In the genomic region with DNA sequence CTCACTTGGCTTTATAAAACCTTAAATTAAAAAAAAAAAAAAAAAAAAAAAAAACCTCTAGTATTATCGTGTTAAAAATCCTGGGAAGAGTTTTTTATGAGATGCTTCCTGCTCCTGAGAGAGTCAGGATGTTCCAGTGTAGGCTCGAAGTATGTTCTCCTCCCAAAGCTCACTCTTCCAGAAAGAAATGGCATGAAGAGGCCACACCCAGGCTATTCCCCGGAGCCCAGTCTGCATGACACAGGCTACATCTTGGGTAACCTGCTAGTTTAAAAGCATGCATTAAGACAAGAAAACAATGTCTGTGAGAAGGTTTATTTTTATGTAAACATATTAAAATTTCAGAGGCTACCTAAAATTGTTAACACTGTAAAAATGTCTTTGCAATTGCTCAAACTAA, we compare ENCODE assay signal across 31 mouse cellular contexts. TPM values are rescaled to one million over a fixed set of nuclear protein-coding genes. Genes with fewer than 3 reads are reported as not detected.
DNase-seq lines count a peak whose midpoint lies in the region; ATAC-seq and TF ChIP-seq lines count a peak whose summit lies in the region.
"Had no signal": no experiment of that assay in that cellular context is flagged by ENCODE, and none has a peak within 500 bp of the region (broad histone marks: within the 10 kb centered on the region; RNA-seq: fewer than 3 reads in every experiment).

No protein-coding gene starts in this region.

- intact Hi-C loops in gastrocnemius, postnatal 36 days (cut with DNase I) = no loop called here

- no peak overlapping the region for H3K4me3 ChIP-seq in kidney, adult 2 months (ENCODE audit: insufficient read depth, low read depth, low read length)
- H3K4me3 ChIP-seq in kidney, embryonic 14.5 days (ENCODE audit: low read length) = no peak overlapping the region
- H3K4me3 ChIP-seq: embryonic facial prominence, embryonic 15.5 days; heart, embryonic 15.5 days; hindbrain, embryonic 10.5 days; hindbrain, embryonic 13.5 days; intestine, embryonic 15.5 days had no signal

- no peaks in the 10 kb centered on the region for H3K36me3 ChIP-seq in kidney, adult 2 months (ENCODE audit: control insufficient read depth, insufficient read depth, low read length)
- H3K36me3 ChIP-seq in kidney, embryonic 14.5 days (ENCODE audit: control insufficient read depth, insufficient read depth, low read length) = no peaks in the 10 kb centered on the region
- H3K36me3 ChIP-seq: embryonic facial prominence, embryonic 15.5 days; G1E; heart, embryonic 15.5 days; hindbrain, embryonic 10.5 days; hindbrain, embryonic 13.5 days; intestine, embryonic 15.5 days had no signal

- TF ChIP-seq POLR2A in kidney, adult 2 months (IDR thresholded peaks at IDR 0.05; ENCODE audit: low read depth, low read length) = no peak

- no peak overlapping the region for H3K27ac ChIP-seq in kidney, adult 2 months (ENCODE audit: insufficient read depth, low read depth, low read length)
- H3K27ac ChIP-seq in kidney, embryonic 14.5 days (ENCODE audit: low read depth, low read length) = no peak overlapping the region
- H3K27ac ChIP-seq: embryonic facial prominence, embryonic 15.5 days; heart, embryonic 15.5 days; hindbrain, embryonic 10.5 days; hindbrain, embryonic 13.5 days; intestine, embryonic 15.5 days had no signal

- no peak overlapping the region for H3K9ac ChIP-seq in kidney, embryonic 14.5 days (ENCODE audit: low read depth, low read length)
- H3K9ac ChIP-seq: embryonic facial prominence, embryonic 15.5 days; forebrain, postnatal 0 days; heart, embryonic 15.5 days; hindbrain, embryonic 13.5 days; intestine, embryonic 15.5 days had no signal

- DNase-seq in gastrocnemius, adult 18-20 months (ENCODE audit: low spot score) = peak; percentile 32
- DNase-seq in gastrocnemius, postnatal 4 days (ENCODE audit: low spot score in 2 of 2) = no peak
- DNase-seq in kidney, adult 2 months = peak; percentile 52
- peak; percentile 7 for DNase-seq in ZHBTc4 (ENCODE audit: low read depth, low spot score)
- peak; percentile 19 to 32 for DNase-seq in gastrocnemius, postnatal 36 days
- DNase-seq in cerebellum, postnatal 36 days = no peak
- DNase-seq: adrenal gland, adult 2 months; adrenal gland, postnatal 14 days; B cell, adult 2 months; cerebellum, adult 11 months; cerebellum, adult 2 months; cerebellum, adult 9-11 months; cerebellum, postnatal 25 days; embryo, embryonic 11 days; forebrain, postnatal 0 days; heart, adult 11 months; heart, postnatal 10 days; heart, postnatal 36 days; kidney, adult 11 months had no signal

- H3K9me3 ChIP-seq in kidney, embryonic 14.5 days (ENCODE audit: control insufficient read depth, low read length) = no peaks in the 10 kb centered on the region
- H3K9me3 ChIP-seq: embryonic facial prominence, embryonic 15.5 days; heart, embryonic 15.5 days; hindbrain, embryonic 10.5 days; hindbrain, embryonic 13.5 days; intestine, embryonic 15.5 days had no signal

- no peaks in the 10 kb centered on the region for H3K4me1 ChIP-seq in kidney, adult 2 months (ENCODE audit: control insufficient read depth, insufficient read depth, low read length)
- H3K4me1 ChIP-seq in kidney, embryonic 14.5 days (ENCODE audit: control insufficient read depth, insufficient read depth, low read length) = no peaks in the 10 kb centered on the region
- H3K4me1 ChIP-seq: heart, embryonic 15.5 days; hindbrain, embryonic 10.5 days; intestine, embryonic 15.5 days had no signal

- no peak for ATAC-seq in kidney, embryonic 14.5 days (ENCODE audit: low FRiP score, low TSS enrichment)
- ATAC-seq: forebrain, embryonic 14.5 days; forebrain, postnatal 0 days; hindbrain, embryonic 16.5 days; intestine, embryonic 15.5 days; Patski had no signal

- WGBS in kidney, adult 2 months = 21% methylated on average over 3 of the region's 3 CpGs
- WGBS in kidney, embryonic 14.5 days = 51% methylated on average over 3 of the region's 3 CpGs

- TF ChIP-seq CTCF in kidney, adult 2 months (conservative IDR thresholded peaks at IDR 0.05; ENCODE audit: insufficient read depth, insufficient read length, low read depth, low read length) = no peak

- H3K27me3 ChIP-seq in kidney, adult 2 months (replicated peaks; ENCODE audit: control insufficient read depth, insufficient read depth, low read length) = no peaks in the 10 kb centered on the region
- no peaks in the 10 kb centered on the region for H3K27me3 ChIP-seq in kidney, embryonic 14.5 days (ENCODE audit: control insufficient read depth, insufficient read depth, low read length)
- H3K27me3 ChIP-seq: CH12.LX; embryonic facial prominence, embryonic 15.5 days; heart, embryonic 15.5 days; hindbrain, embryonic 13.5 days; intestine, embryonic 15.5 days; Patski had no signal

- H3K4me2 ChIP-seq in kidney, embryonic 14.5 days (replicated peaks; ENCODE audit: low read depth, low read length) = no peak overlapping the region
- H3K4me2 ChIP-seq: embryonic facial prominence, embryonic 15.5 days; heart, embryonic 11.5 days; heart, embryonic 15.5 days; hindbrain, embryonic 13.5 days; intestine, embryonic 15.5 days had no signal

RNA-seq across cellular contexts. Expression of gene Dkk2, which starts 15.7 kb away (rescaled TPM):
- 1 to 10 TPM; 3.6 to 8.3 TPM for total RNA-seq in gastrocnemius, adult 18-20 months (2021)
- 10 to 100 TPM; 19.7 to 22.5 TPM for total RNA-seq in gastrocnemius, postnatal 4 days (2021)
- polyA plus RNA-seq in kidney, adult 2 months (2012; rRNA removed) = 11.8 and 12.3 TPM in 2 replicates
- polyA plus RNA-seq in kidney, embryonic 14.5 days (2014; fragmentation: Nextera tagmentation; extraction: Ambion mirVana) = 6.7 and 9.6 TPM in 2 replicates
- total RNA-seq in gastrocnemius, postnatal 36 days (2021) = 1 to 10 TPM; 2.6 to 3.1 TPM
- total RNA-seq: CH12.LX had no signal
- polyA plus RNA-seq: G1E had no signal

Comparison
In these comparisons a context has a peak if more than half of its experiments do, and no peak if none do; other contexts are left out.
1. DNase-seq: peak in gastrocnemius, adult 18-20 months (single experiment), kidney, adult 2 months (single experiment), ZHBTc4 (single experiment) and gastrocnemius, postnatal 36 days (2 of 2); none in gastrocnemius, postnatal 4 days (0 of 2) and cerebellum, postnatal 36 days (0 of 2).